Mouse (Mus musculus) fibroblast of lung, adult 2 months (primary cell): ENCODE measurements around the gene Snx10.

Experiments
- DNase-seq: peaks from one replicate; pipeline ENCODE4 v3.0.0-alpha.2; 2011; ENCODE audit warnings: low read depth

Snx10 gene

DNA sequence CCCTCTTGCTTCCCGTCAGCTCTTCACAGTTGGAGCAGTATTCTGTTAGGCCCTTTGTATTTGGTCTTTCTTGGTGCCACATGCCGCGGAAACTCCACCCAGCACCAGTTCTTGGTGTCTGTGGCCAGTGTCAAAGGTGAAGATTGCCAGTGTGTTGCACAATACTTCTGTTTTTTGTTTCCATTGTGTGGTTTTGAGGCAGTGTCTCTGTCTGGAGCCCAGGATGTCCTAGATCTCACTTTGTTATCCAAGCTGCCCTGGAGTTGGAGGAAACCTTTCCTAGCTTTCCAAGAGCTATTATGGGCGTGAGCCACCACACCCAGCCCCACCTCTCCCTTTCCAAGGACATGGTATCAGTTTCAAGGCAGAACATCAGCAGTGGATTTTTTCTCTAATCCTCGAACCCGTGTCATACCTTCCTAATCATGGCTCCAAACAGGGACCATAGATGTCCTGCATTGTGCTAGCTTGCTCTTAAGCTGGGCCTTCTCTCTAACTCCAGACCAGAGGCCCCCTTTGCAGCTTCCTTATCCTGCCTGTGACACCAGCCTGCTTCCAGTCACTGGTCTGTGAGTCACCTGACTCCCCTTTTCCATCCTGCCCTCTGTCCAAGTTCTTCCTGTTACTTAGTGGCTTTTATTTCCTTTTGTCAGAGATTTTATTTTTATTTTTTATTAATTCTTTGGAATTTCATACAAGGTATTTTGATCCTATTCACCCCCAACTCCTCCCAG, 9.9 kb downstream of the Snx10 start:
- DNase-seq, result no peak

- no peak for DNase-seq
These were observed 11.9 kb downstream of the Snx10 start for GRCm38 (mm10) chr6:51535571-51535970.

GRCm38 (mm10) chr6:51540525-51540924, 16.8 kb downstream of the Snx10 start:
- no peak for DNase-seq

DNA sequence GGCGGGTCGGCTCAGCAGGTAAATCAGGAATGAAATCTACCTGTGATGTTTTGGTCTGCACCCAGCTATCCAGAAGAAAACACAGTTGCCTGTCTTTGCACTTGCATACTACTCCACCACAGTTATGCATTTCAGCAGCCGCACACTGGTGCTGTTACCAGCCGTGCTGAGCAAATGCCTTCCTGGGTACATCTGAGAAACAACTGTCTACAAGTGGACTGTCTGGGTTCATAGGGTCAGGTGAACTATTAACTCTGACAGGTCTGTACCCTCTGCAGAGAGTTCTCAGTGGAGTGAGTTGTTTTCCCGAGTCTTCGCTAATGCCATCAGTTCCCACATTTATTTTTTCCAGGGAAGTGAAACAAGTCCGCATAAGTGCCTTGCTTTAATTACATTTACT, 17.7 kb downstream of the Snx10 start:
- no peak for DNase-seq

- no peak for DNase-seq
These were observed 18.4 kb downstream of the Snx10 start for GRCm38 (mm10) chr6:51542147-51542546.

DNA sequence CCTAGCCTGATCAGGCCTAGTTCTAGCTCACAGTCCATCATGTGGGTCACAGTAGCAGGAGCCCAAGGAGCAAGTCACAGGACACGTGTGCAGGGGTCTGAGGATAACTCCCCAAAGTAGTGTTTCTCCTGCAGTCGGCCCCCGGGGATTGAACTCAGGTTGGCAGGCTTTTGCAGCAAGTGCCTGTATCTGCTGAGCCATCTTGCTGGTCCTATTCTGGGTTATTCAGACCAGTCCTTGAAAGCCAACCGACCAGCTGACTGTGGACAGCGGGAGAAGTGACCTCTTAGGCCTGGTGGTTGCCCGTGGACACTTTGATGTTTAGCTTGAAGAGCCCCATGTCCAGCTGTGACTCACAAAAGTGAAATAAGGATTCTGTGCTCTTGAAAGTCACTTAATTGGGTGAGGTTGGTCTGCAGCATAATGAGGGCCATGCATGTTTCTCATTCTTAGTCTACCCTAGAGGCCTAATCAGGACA, 20.0 kb downstream of the Snx10 start:
- DNase-seq, result no peak

GRCm38 (mm10) chr6:51544118-51544681, 20.5 kb downstream of the Snx10 start:
- peak; percentile 65 for DNase-seq

DNA sequence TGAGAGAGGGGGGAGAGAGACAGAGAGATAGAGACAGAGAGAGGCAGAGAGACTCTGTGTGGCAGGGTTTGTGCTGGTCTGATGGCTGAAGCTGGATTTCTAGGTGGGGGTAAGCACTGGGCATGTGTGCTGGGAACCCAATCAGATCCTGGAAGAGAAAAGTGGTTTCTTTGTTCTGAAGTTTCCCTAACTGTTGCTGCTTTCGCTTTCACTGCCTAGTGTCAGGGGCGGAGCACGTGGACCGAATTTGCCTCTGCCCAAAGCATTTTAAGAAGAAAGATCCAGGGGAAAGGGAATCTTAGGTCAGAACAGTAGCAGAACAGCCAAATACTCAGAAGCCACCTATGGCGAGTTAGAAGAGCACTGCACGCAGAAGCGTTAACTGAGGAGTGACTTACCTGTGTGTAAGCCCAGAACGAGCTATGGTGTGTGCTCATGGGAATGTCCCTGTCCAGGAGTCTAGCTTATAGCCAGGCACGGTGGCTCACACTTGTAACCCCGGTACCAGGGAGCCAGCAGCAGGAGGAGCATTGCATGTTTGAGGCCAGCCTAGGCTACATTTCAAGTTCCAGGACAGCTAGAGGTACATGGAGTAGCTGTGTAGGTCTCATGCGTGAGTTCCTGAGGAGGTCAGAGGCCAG, 21.6 kb downstream of the Snx10 start:
- peak; percentile 72 for DNase-seq

GRCm38 (mm10) chr6:51546085-51546484, 22.4 kb downstream of the Snx10 start:
- no peak for DNase-seq

DNA sequence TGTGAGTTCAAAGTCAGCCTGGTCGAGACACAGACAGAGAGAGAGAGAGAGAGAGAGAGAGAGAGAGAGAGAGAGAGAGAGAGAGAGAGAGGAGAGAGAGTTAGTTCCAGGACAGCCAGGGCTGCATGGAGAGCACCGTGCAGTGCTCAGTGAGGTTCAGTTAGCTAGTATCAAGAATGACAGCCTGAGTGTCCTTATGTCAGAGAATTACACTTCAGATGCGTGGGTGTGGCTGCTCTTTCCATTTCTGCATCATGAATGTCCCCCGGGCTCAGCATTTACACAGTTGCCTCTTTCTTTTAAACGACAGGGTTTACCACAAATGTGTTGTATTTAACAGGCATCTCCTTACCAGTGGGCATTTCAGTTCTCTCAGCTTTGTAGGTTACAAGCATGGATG, 25.1 kb downstream of the Snx10 start:
- DNase-seq, result no peak

DNA sequence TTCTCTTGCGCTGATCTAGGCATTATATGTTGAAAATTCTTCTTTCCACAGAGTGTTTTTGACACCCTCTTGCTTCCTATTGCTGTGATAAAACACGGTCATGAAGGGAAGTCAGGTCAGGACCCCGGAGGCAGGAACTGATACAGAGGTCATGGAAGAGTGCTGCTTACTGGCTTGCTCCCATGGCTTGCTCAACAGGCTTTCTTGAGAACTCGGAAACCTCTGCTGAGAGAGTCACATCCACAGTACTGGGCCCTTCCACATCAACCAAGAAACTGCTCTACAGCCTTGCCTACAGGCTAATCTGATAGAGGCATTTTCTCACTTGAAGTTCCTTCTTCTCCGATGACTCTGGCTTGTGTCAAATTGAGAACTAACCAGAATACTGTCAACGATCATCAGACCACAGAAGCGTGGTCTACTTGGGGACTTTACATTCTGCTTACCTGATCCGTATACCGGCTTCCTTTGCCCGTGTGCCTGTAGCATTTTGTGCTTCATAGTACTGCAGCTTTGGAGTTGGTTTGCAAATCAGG, 27.6 kb downstream of the Snx10 start:
- no peak for DNase-seq

GRCm38 (mm10) chr6:51556562-51556961, 32.9 kb downstream of the Snx10 start:
- no peak for DNase-seq

DNA sequence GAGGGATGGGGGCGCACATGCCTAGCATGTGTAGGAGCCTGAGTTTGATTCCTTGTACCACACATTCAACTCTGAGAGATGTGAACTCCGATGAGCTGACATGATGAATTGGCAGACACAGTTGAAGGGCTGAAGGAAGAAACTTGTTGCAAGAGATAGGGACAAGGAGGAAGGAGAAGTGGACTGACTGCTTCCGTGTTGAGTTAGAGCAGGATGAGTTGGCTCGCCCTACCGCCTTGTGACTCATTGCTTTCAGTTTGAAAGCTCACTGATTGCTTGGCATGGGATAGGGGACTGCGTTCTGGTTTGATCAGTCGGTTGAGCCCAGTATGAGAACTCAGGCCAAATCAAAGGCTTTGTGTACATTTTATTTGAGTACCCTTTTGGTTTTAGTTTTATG, 34.6 kb downstream of the Snx10 start:
- peak; percentile 44 for DNase-seq

DNA sequence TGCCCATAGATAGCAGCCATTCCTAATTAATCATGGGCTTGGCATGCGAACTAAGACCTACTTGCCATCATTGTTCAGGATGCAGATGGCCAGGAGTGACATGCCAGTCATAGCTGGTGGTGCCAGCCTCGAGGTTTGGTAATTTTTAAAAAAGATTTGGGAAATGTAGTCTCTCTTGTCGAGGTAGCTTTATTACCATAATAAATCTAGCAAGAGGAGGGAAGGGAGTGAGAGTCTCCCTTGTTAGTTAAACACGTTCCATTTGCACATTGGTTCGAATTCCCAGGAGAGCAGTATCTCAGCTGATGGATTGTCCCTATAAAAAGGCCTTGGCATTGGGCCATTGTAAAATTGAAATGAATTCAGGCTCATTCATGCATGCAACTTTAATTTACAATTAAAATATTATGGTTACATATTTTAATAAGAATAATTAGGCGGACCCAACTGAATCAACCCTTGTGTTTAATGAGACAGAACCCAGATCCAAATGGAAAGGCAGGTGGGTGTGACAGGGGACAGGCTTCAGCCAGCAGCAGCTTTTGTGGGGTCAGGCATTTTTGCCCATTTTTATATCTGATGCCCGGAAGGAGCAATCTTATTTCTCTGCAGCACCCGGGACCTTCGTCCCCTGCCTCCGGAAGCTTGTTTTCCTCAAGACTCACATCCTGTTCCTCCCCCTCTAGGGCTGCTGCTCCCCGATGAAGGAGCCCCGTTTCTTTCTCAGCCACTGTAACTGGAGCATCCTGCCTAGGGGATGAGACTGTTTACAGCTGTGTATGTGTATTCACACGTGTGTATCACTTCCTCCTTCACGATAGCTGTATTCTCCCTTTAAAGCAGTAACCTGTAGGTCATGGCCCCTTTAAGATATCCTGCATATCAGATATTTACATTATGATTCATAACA, 43.3 kb downstream of the Snx10 start:
- no peak for DNase-seq

DNA sequence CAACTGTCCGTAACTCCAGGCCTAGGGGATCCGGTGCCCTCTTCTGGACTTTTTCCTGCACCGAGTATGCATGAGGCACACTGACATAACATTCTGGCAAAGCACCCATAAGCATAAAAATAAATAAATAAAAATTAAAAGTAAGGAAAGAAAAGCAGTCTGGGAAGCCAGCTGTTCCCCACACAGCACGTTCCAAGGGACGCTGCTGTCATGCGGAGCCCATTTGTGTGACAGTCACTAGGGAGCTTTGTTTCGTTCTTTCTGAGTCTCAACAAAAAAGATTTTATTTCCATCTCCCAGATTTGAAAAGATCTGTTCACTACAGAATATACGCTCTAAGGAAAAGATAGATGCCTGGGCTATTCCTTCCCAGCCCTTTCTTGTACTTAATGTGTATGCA, 45.4 kb downstream of the Snx10 start:
- DNase-seq, result no peak

DNA sequence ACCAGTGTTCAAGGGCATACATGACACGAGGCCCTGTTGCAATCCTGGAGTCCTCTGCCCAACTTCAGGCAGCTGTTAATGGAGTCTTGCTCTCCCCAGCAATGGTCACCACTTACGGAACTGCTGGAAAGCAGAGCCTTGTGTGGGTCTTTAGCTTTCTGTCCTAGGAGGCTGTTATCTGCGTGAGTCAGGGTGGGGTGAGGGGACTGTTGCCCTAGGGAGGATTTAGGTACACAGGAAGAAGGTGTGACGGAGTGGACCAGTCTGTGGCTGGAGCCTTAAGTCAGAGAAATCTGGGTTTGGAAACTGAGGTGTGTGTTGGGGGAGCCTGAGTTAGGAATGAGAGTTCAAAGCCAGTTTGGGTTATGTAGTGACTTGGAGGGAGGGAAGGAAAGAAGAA, 49.4 kb downstream of the Snx10 start:
- no peak for DNase-seq

DNA sequence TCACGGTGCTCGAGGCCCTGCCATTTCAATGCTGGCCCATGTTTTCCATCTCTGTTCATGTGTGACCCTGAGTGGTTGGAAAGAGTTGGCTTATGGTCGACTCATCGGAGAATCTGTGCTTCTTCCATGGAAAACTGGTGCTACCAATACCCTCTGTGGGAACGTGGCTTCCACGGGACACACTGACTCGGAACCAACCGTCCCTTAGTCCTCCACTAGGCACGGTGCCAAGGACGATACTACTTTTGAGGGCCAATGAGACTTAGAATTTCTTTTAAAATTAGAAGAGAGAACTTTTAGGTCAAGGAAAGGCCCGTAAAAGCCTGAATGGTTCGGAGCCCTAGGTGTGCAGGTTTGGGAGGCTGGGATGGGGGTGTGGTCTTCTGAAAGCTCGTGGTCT, 50.4 kb downstream of the Snx10 start:
- DNase-seq, result no peak

- DNase-seq, result no peak
These were observed 54.7 kb downstream of the Snx10 start for GRCm38 (mm10) chr6:51578415-51578814.

DNA sequence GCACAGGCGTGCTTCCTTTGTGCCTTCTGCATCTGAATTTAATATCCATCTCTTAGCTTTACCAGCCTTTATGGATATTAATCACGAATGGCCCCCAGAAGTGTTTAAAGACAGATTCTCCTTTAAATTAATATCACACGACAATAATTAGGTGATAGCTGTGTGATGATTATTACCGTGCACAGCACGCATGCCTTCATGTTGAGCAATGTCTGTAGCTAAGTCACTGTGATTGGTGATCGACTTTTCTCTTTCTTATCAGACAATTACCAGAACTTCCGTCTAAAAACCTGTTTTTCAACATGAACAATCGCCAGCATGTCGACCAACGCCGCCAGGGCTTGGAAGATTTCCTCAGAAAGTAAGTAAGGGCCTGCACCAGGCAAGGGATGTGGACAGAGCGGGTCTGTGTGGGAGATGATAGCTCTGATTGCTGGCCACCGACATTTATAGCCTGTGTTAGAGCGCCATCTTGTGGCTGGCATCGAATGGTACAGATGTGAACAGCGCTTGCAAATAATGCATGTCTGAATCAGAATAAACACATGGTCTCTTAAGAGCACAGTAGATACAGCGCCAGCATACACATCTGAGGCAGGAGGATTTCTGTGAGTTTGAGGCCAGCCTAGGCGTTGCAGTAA, 56.5 kb downstream of the Snx10 start:
- peak; percentile 73 for DNase-seq

GRCm38 (mm10) chr6:51581418-51581817, 57.7 kb downstream of the Snx10 start:
- no peak for DNase-seq

DNA sequence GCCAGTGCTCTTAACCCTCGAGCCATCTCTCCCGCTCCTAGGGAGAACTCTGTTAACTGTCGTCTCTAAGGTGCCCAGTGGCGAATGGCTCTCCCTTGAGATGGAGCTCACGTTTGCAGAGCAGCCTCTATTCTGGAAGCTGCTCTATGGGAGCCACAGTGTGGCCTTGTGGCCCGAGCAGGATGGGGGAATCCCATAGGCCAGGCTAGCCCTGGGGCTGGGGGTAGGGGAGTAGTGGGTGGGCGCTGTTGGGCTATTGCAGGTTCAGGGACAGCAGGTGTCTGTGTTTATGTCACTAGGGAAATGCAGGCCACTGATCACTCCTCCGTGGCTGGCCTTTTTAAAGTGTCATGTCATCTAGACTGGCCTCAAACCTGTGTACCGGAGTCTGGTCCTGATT, 58.4 kb downstream of the Snx10 start:
- DNase-seq, result no peak

- DNase-seq, result no peak
These were observed 62.3 kb downstream of the Snx10 start for GRCm38 (mm10) chr6:51585980-51586379.
